25 mouse cellular contexts compared by ENCODE assay signal in the genomic region with DNA sequence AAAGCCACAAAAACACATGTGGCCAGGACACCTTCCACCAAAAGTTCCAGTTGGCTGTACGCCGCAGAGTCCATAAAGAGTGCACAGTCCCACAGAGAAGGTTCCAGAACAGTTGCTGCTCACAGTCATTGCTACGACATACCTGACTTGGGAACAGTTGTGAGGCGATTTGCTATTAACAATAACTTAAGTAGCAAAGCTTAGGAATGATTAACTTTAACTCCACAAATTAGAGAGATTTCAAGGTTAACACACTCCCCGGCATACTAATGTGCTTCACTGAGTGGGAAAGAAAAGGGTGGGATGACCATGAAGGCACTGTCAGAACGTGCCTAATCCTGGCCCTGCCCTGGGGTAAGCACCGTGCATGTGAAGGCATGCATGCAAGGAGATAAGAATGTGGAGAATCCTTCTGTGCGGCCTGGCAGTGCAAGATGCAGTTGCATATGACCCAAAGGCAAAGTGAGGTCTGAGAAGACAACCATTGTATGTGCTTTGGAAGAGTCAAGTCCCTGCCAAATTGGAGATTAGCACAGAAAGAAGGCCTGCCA. TPM values are rescaled to one million over a fixed set of nuclear protein-coding genes. Genes with fewer than 3 reads are reported as not detected.
DNase-seq lines count a peak whose midpoint lies in the region; ATAC-seq and TF ChIP-seq lines count a peak whose summit lies in the region.
"Had no signal": no experiment of that assay in that cellular context is flagged by ENCODE, and none has a peak within 500 bp of the region (broad histone marks: within the 10 kb centered on the region; RNA-seq: fewer than 3 reads in every experiment).

No protein-coding gene starts in this region.

- H3K9me3 ChIP-seq in stomach, embryonic 14.5 days (ENCODE audit: control insufficient read depth, low read depth, low read length), result no peaks in the 10 kb centered on the region
- H3K9me3 ChIP-seq in stomach, postnatal 0 days (ENCODE audit: control insufficient read depth, low read length), result no peaks in the 10 kb centered on the region
- H3K9me3 ChIP-seq in kidney, postnatal 0 days (replicated peaks; ENCODE audit: low read length), result no peaks in the 10 kb centered on the region
- no peaks in the 10 kb centered on the region for H3K9me3 ChIP-seq in heart, embryonic 11.5 days (replicated peaks; ENCODE audit: control insufficient read depth, low read length)
- H3K9me3 ChIP-seq: embryonic facial prominence, embryonic 13.5 days; forebrain, embryonic 10.5 days; liver, embryonic 12.5 days; lung, embryonic 15.5 days; midbrain, embryonic 13.5 days; neural tube, embryonic 13.5 days; stomach, embryonic 15.5 days had no signal

- no peak for DNase-seq in stomach, postnatal 0 days (ENCODE audit: low spot score)
- DNase-seq in kidney, adult 18-20 months, result peak; percentile 77
- peak; percentile 70 for DNase-seq in kidney, postnatal 0 days (ENCODE audit: low spot score)
- DNase-seq in liver, result no peak
- no peak for DNase-seq in adrenal gland, adult (ENCODE audit: inconsistent age in 2 of 2, low spot score in 1 of 2)
- DNase-seq in frontal cortex, postnatal 10 days (ENCODE audit: low spot score in 2 of 2), result no peak
- DNase-seq: cerebellum, adult 8-10 months; forebrain, postnatal 0 days; heart, adult 18-20 months; heart, postnatal 4 days; left cerebral cortex, postnatal 4 days; right cerebral cortex, adult 18-20 months; spleen, adult 18-20 months had no signal

- no peak overlapping the region for H3K4me2 ChIP-seq in stomach, embryonic 14.5 days (replicated peaks; ENCODE audit: low read depth, low read length)
- no peak overlapping the region for H3K4me2 ChIP-seq in stomach, postnatal 0 days (replicated peaks; ENCODE audit: low read depth)
- peak overlapping the region; percentile 18; the same call in 1 of the 2 replicates for H3K4me2 ChIP-seq in kidney, postnatal 0 days (ENCODE audit: low read length)
- H3K4me2 ChIP-seq in heart, embryonic 11.5 days, result no peak overlapping the region
- H3K4me2 ChIP-seq: embryonic facial prominence, embryonic 13.5 days; liver, embryonic 12.5 days; midbrain, embryonic 13.5 days; neural tube, embryonic 13.5 days; stomach, embryonic 15.5 days had no signal

- H3K36me3 ChIP-seq in stomach, embryonic 14.5 days (ENCODE audit: control insufficient read depth, insufficient read depth, low read length), result no peaks in the 10 kb centered on the region
- H3K36me3 ChIP-seq in stomach, postnatal 0 days (ENCODE audit: control insufficient read depth, insufficient read depth, low read length), result no peaks in the 10 kb centered on the region
- H3K36me3 ChIP-seq in kidney, postnatal 0 days (ENCODE audit: insufficient read depth, low read length), result no peaks in the 10 kb centered on the region
- H3K36me3 ChIP-seq in heart, embryonic 11.5 days (ENCODE audit: control insufficient read depth, insufficient read depth, low read length), result no peaks in the 10 kb centered on the region
- H3K36me3 ChIP-seq: embryonic facial prominence, embryonic 13.5 days; forebrain, embryonic 10.5 days; liver, embryonic 12.5 days; lung, embryonic 15.5 days; midbrain, embryonic 13.5 days; neural tube, embryonic 13.5 days; stomach, embryonic 15.5 days had no signal

- peak; percentile 10; the same call in 1 of the 2 replicates for ATAC-seq in stomach, embryonic 14.5 days (ENCODE audit: insufficient number of reproducible peaks, insufficient read depth, low FRiP score, low read depth)
- no peak for ATAC-seq in stomach, postnatal 0 days (ENCODE audit: low FRiP score, low TSS enrichment)
- peak; percentile 90 for ATAC-seq in kidney, postnatal 0 days (replicated peaks; ENCODE audit: low FRiP score, low read depth)
- no peak for ATAC-seq in heart, embryonic 11.5 days (replicated peaks; ENCODE audit: insufficient number of reproducible peaks, low FRiP score, low TSS enrichment)
- ATAC-seq: forebrain, postnatal 0 days; hindbrain, embryonic 16.5 days; intestine, embryonic 16.5 days; liver, embryonic 12.5 days; midbrain, embryonic 13.5 days had no signal

- H3K27ac ChIP-seq in stomach, embryonic 14.5 days (ENCODE audit: low read length), result no peak overlapping the region
- no peak overlapping the region for H3K27ac ChIP-seq in stomach, postnatal 0 days (replicated peaks)
- peak overlapping the region; percentile 85 for H3K27ac ChIP-seq in kidney, postnatal 0 days
- no peak overlapping the region for H3K27ac ChIP-seq in heart, embryonic 11.5 days (ENCODE audit: low read depth, low read length)
- H3K27ac ChIP-seq: embryonic facial prominence, embryonic 13.5 days; forebrain, embryonic 10.5 days; left cerebral cortex, adult 2 months; liver, embryonic 12.5 days; midbrain, embryonic 13.5 days; neural tube, embryonic 13.5 days; stomach, embryonic 15.5 days had no signal

- no peak overlapping the region for H3K4me3 ChIP-seq in stomach, embryonic 14.5 days (ENCODE audit: low read depth, low read length)
- H3K4me3 ChIP-seq in stomach, postnatal 0 days (ENCODE audit: low read depth, low read length), result no peak overlapping the region
- H3K4me3 ChIP-seq in kidney, postnatal 0 days (replicated peaks; ENCODE audit: low read depth, low read length), result no peak overlapping the region
- no peak overlapping the region for H3K4me3 ChIP-seq in heart, embryonic 11.5 days (ENCODE audit: low read depth, low read length)
- H3K4me3 ChIP-seq: embryonic facial prominence, embryonic 13.5 days; forebrain, embryonic 10.5 days; left cerebral cortex, adult 2 months; liver, embryonic 12.5 days; lung, embryonic 15.5 days; midbrain, embryonic 13.5 days; neural tube, embryonic 13.5 days; stomach, embryonic 15.5 days had no signal

- no peak for TF ChIP-seq CTCF in stomach, postnatal 0 days (IDR thresholded peaks at IDR 0.05; ENCODE audit: low read depth)
- TF ChIP-seq CTCF in kidney, postnatal 0 days (IDR thresholded peaks at IDR 0.05; ENCODE audit: low read depth), result no peak

- H3K27me3 ChIP-seq in stomach, embryonic 14.5 days (ENCODE audit: control insufficient read depth, insufficient read depth, low read length), result no peaks in the 10 kb centered on the region
- H3K27me3 ChIP-seq in stomach, postnatal 0 days (ENCODE audit: control insufficient read depth, insufficient read depth, low read length), result no peaks in the 10 kb centered on the region
- H3K27me3 ChIP-seq in kidney, postnatal 0 days (ENCODE audit: insufficient read depth, low read length), result no peaks in the 10 kb centered on the region
- H3K27me3 ChIP-seq in heart, embryonic 11.5 days (ENCODE audit: control insufficient read depth, insufficient read depth, low read length), result no peaks in the 10 kb centered on the region
- H3K27me3 ChIP-seq: embryonic facial prominence, embryonic 13.5 days; lung, embryonic 15.5 days; midbrain, embryonic 13.5 days; neural tube, embryonic 13.5 days; stomach, embryonic 15.5 days had no signal

- WGBS in stomach, embryonic 14.5 days, result 69% methylated on average over 8 of the region's 8 CpGs
- WGBS in stomach, postnatal 0 days, result 69% methylated on average over 8 of the region's 8 CpGs
- 54% methylated on average over 8 of the region's 8 CpGs for WGBS in kidney, postnatal 0 days
- 68% methylated on average over 8 of the region's 8 CpGs for WGBS in heart, embryonic 11.5 days (ENCODE audit: insufficient replicate concordance)

- H3K9ac ChIP-seq in stomach, embryonic 14.5 days (replicated peaks; ENCODE audit: low read depth, low read length), result no peak overlapping the region
- no peak overlapping the region for H3K9ac ChIP-seq in stomach, postnatal 0 days (ENCODE audit: low read length)
- no peak overlapping the region for H3K9ac ChIP-seq in kidney, postnatal 0 days (ENCODE audit: low read depth, low read length)
- no peak overlapping the region for H3K9ac ChIP-seq in heart, embryonic 11.5 days (ENCODE audit: low read depth, low read length)
- H3K9ac ChIP-seq: embryonic facial prominence, embryonic 13.5 days; forebrain, postnatal 0 days; liver, embryonic 12.5 days; lung, embryonic 15.5 days; midbrain, embryonic 13.5 days; neural tube, embryonic 13.5 days; stomach, embryonic 15.5 days had no signal

- no peak for TF ChIP-seq EP300 in stomach, postnatal 0 days (optimal IDR thresholded peaks at IDR 0.05)

- H3K4me1 ChIP-seq in stomach, embryonic 14.5 days (ENCODE audit: control insufficient read depth, insufficient read depth, low read length), result peaks cover under 1% of the 10 kb centered on the region; the same call in 1 of the 2 replicates
- no peaks in the 10 kb centered on the region for H3K4me1 ChIP-seq in stomach, postnatal 0 days (replicated peaks; ENCODE audit: control insufficient read depth, insufficient read depth)
- peaks cover 30% of the 10 kb centered on the region for H3K4me1 ChIP-seq in kidney, postnatal 0 days (replicated peaks; ENCODE audit: insufficient read depth, low read length)
- H3K4me1 ChIP-seq in heart, embryonic 11.5 days (ENCODE audit: control insufficient read depth, insufficient read depth, low read length), result no peaks in the 10 kb centered on the region
- H3K4me1 ChIP-seq: forebrain, embryonic 10.5 days; liver, embryonic 12.5 days; neural tube, embryonic 13.5 days had no signal

RNA-seq across cellular contexts. Expression of a gene that starts 8.5 kb away (rescaled TPM):
- 40.8 and 40.9 TPM in 2 replicates for polyA plus RNA-seq in stomach, embryonic 14.5 days (2014; fragmentation: Nextera tagmentation; extraction: Ambion mirVana)
- 20.5 and 21.8 TPM in 2 replicates for polyA plus RNA-seq in stomach, postnatal 0 days (2015; fragmentation: Nextera tagmentation; extraction: Ambion mirVana)
- polyA plus RNA-seq in kidney, postnatal 0 days (2015; fragmentation: Nextera tagmentation; extraction: Ambion mirVana), result 52.1 and 53.3 TPM in 2 replicates
- polyA plus RNA-seq in heart, embryonic 11.5 days (2014; fragmentation: Nextera tagmentation; extraction: Ambion mirVana), result 6.1 and 6.6 TPM in 2 replicates

Comparison
In these comparisons a context has a peak if more than half of its experiments do, and no peak if none do; other contexts are left out.
1. ATAC-seq: peak in stomach, embryonic 14.5 days (single experiment) and kidney, postnatal 0 days (single experiment); none in stomach, postnatal 0 days (single experiment) and heart, embryonic 11.5 days (single experiment).
2. DNase-seq: peak in kidney, adult 18-20 months (single experiment) and kidney, postnatal 0 days (single experiment); none in stomach, postnatal 0 days (single experiment), liver (single experiment), adrenal gland, adult (0 of 2) and frontal cortex, postnatal 10 days (0 of 2).